Mouse (Mus musculus) liver, adult 2 months (tissue): ENCODE results near the gene Zfp708. TPM values are rescaled to one million over a fixed set of nuclear protein-coding genes. Genes with fewer than 3 reads are reported as not detected.
"Not testable (repeated sequence)": the region's sequence is repeated elsewhere in the genome, so short reads cannot be mapped to it uniquely, and the experiment has no call there.

ENCODE experiments used
- DNase-seq: peaks from one replicate; pipeline ENCODE4 v3.0.0-alpha.2; 2011; ENCODE audit warnings: low read depth, low spot score; ENCODE audit errors: extremely low read depth
- H3K27ac ChIP-seq: fragments of 200-500 bp; replicated peaks from 2 replicates; pipeline ENCODE4 v1.5.1; 2012; ENCODE audit warnings: low read depth, mild to moderate bottlenecking, control low read depth, inconsistent platforms, low read length; ENCODE audit not compliant: insufficient read depth
- H3K27me3 ChIP-seq: fragments of 200-500 bp; 2 replicates; pipeline ENCODE4 v1.6.1; 2012; ENCODE audit warnings: mild to moderate bottlenecking, moderate library complexity, low read length, inconsistent platforms; ENCODE audit not compliant: control insufficient read depth, insufficient read depth
- H3K36me3 ChIP-seq: fragments of 200-500 bp; 2 replicates; pipeline ENCODE4 v1.6.1; 2012; ENCODE audit warnings: low read length, inconsistent platforms; ENCODE audit not compliant: control insufficient read depth, insufficient read depth
- H3K4me1 ChIP-seq: fragments of 200-500 bp; 2 replicates; pipeline ENCODE4 v1.6.1; 2011; ENCODE audit warnings: low read length; ENCODE audit not compliant: control insufficient read depth, insufficient read depth
- H3K4me3 ChIP-seq: fragments of 200-500 bp; 2 replicates; pipeline ENCODE4 v1.5.1; 2011; ENCODE audit warnings: low read depth, mild to moderate bottlenecking, control low read depth, low read length, moderate library complexity; ENCODE audit not compliant: insufficient read depth
- H3K79me2 ChIP-seq: fragments of 200-500 bp; 2 replicates; pipeline ENCODE4 v1.6.1; 2012; ENCODE audit warnings: inconsistent platforms, mild to moderate bottlenecking, low read length, moderate library complexity; ENCODE audit not compliant: control insufficient read depth, insufficient read depth
- H3K9ac ChIP-seq: fragments of 200-500 bp; 2 replicates; pipeline ENCODE4 v1.6.1; 2012; ENCODE audit warnings: low read depth, mild to moderate bottlenecking, control low read depth, inconsistent platforms, low read length
- CTCF ChIP-seq: fragments of 200-500 bp; IDR thresholded peaks from 2 replicates; pipeline ENCODE4 v1.5.1; 2011; ENCODE audit warnings: low read depth, low read length, control low read depth
- POLR2A ChIP-seq: fragments of 200-500 bp; IDR thresholded peaks from 2 replicates; pipeline ENCODE4 v1.6.1; 2011; ENCODE audit warnings: low read length, control low read depth; ENCODE audit not compliant: insufficient read depth; ENCODE audit errors: extremely low read depth
- WGBS: fragments of 180-500 bp; shearing (Covaris S2); methylation state at CpG from one replicate; pipeline ENCODE4 v1.1.7; 2018; 5-methylcytosine and 5-hydroxymethylcytosine counted together
- polyA plus RNA-seq: library from polyadenylated mRNA; depleted of rRNA; stranded (reverse); fragments of >200 nt; gene quantifications from 2 replicates; pipeline ENCODE4 v1.2.3, GENCODE M21; 2012; rRNA removed
- total RNA-seq: library from RNA; depleted of rRNA; stranded (reverse); fragments of >200 nt; gene quantifications from 2 replicates; pipeline ENCODE4 v1.2.3, GENCODE M21; 2014; rRNA removed

Zfp708 gene
- 1.1 and 3.1 TPM in 2 replicates for total RNA-seq
- 0.17 TPM in 1 of 2 replicates, not detected in the other for polyA plus RNA-seq

DNA sequence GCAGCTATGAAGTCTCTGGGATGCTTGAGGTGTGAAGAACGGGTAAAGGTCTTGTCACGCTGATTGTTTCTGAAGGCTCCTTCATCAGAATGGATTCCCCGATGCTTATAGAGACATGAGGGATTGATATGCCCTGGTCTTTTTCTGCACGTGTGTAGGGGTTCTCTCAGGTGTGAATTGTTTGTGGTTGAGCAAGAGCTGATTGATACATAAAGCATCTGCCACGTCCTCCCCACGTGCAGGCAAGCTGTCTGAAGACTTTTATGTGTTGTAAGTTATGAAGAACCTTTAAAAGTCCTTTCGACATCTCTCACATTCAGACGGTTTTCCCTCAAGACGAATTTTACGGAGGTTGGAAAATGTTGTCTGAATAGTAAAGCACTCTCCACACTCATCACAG, at the start of gene Zfp708:
Zfp708 (minus strand) TSS at position 101 of the 400 bp plus-strand sequence.
- Histone ChIP-seq H3K4me1 (no peaks in the 10 kb centered on the region), H3K27ac (no peak within 1 kb of the TSS), H3K27me3 (no peaks in the 10 kb centered on the region), H3K4me3 (no peak within 1 kb of the TSS), H3K36me3 (peaks cover 50% of the 10 kb centered on the region), H3K9ac (no peak within 1 kb of the TSS), H3K79me2 (peaks cover 3% of the 10 kb centered on the region; the same call in 1 of the 2 replicates)
- TF ChIP-seq CTCF (no peak), POLR2A (no peak)
- DNase-seq: no peak
- WGBS: 91% methylated on average over 10 of the region's 10 CpGs

DNA sequence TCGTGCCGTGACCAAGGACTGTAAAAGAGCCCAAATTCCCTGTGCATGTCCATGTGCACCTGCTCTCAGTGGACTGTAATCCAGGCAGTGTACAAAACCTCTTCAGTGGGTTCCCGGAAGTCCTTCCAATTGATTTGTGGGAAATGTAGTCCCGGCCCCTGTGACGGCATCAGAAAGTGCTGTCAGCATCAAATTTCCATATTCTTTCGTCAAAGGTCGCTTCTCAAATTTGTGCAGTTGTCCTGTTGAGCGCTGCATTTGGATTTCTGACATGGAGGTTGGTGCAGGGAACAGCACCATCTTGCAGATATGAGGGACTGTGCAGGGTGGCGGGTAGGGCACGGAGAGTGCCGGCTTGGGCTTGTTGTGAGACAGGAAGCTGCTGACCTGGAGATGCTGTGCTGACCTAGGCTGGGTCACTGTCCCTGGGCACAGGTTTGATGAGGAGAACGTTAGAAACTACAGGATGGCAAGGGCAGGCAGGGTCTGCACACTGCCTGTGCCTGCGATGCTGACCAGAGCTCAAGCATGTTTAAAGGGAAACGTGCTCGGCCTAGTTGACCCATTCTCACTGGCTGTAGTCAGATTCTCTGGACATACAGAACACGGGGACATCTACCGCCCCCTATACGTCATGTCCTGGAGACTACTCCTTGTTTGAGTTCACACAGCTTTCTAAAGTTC, 30.4 kb upstream of the Zfp708 start:
- no peaks in the 10 kb centered on the region for H3K4me1 ChIP-seq
- no peaks in the 10 kb centered on the region for H3K36me3 ChIP-seq
- peak overlapping the region; percentile 72 for H3K9ac ChIP-seq
- H3K27me3 ChIP-seq: no peaks in the 10 kb centered on the region
- H3K79me2 ChIP-seq: no peaks in the 10 kb centered on the region
- peak; percentile 87 for DNase-seq
- TF ChIP-seq CTCF (no peak), POLR2A (no peak)
- peak overlapping the region; percentile 72 for H3K4me3 ChIP-seq
- WGBS: under 1% methylated on average over 18 of the region's 18 CpGs
- peak overlapping the region; percentile 17 for H3K27ac ChIP-seq

DNA sequence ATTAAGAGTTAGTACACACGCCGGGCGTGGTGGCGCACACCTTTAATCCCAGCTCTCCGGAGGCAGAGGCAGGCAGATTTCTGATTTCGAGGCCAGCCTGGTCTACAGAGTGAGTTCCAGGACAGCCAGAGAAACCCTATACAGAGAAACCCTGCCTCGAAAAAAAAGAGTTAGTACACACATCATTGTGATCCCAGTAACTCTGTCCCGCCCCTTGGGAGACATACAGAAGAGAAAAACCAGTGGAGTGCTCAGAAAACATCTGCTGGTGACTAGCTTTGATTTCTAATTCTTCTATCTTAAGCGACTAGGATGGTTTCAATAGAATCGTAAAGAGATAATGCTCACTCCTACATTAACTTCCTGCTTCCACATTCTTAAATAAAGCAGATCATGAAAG, 29.7 kb upstream of the Zfp708 start:
- H3K4me1 ChIP-seq, DNase-seq, H3K9ac ChIP-seq, H3K36me3 ChIP-seq, H3K27me3 ChIP-seq, H3K79me2 ChIP-seq, H3K4me3 ChIP-seq, H3K27ac ChIP-seq: not testable (repeated sequence)
- WGBS: 80% methylated on average over 10 of the region's 10 CpGs

DNA sequence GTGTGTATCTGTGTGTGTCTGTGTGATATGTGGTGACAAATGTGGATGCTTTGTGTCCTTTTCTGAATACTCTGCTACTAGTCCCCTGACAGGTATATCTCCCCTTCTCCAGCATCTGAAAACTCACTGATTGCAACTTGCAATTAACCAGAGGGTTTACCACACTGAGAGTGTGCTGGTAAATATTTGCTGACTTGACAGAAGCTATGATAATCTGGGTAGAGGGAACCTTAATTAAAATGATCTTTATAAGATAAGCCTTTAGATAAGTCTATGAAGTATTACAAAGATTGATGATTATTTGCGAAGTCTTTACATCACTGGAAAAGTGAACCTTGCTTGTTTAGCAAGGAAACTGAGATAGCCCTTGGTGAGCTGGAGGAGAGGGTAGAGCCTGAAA, 26.7 kb upstream of the Zfp708 start:
- no peak for DNase-seq
- no peaks in the 10 kb centered on the region for H3K27me3 ChIP-seq
- no peak overlapping the region for H3K9ac ChIP-seq
- no peaks in the 10 kb centered on the region for H3K79me2 ChIP-seq
- no peak overlapping the region for H3K27ac ChIP-seq
- H3K4me3 ChIP-seq: no peak overlapping the region
- H3K36me3 ChIP-seq: no peaks in the 10 kb centered on the region
- WGBS: 86% methylated on average over 1 of the region's 1 CpGs
- TF ChIP-seq CTCF (no peak), POLR2A (no peak)
- H3K4me1 ChIP-seq: no peaks in the 10 kb centered on the region

DNA sequence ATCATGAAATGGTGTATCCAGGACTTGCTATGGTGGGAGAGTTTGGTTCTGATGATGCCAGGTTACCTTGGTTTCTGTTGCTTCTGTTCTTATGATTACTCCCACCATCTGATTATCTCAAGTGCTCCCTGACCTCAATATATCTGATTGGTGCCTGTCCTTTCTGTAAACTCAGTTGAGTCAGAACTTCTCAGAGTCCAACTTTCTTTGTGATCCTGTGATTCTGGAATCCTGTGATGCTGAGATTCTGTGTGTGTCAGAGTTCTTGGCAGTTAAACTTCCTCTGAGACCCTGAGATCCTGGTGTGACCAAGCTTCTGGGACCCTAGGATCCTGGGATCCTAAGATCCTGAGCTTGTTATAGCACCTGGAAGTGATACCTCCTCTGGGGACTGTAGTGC, 23.6 kb upstream of the Zfp708 start, which contains the start of gene Zfp759:
Zfp759 (plus strand) TSS at position 301 of the 400 bp plus-strand sequence.
- not testable (repeated sequence) for DNase-seq, H3K4me3 ChIP-seq, H3K27ac ChIP-seq, H3K79me2 ChIP-seq, H3K4me1 ChIP-seq, H3K9ac ChIP-seq, H3K27me3 ChIP-seq, H3K36me3 ChIP-seq

DNA sequence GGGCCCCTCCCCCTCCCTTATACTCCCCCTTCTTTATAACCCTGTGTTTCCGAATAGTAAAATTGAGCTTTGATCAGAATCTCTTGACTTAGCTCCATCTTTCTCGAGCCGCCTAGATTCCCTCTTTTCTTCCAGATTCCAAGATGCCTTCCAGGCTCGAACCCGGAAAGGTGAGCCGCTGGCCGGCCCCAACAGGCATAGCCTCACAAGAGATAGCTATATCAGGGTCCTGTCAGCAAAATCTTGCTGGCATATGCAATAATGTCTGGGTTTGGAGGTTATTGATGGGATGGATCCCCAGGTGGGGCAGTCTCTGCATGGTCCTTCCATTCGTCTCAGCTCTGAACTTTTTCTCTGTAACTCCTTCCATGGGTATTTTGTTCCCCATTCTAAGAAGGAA, 18.4 kb upstream of the Zfp708 start, which contains the start of gene Rslcan18:
Rslcan18 (minus strand) TSS at position 101 of the 400 bp plus-strand sequence.
- H3K27me3 ChIP-seq, H3K36me3 ChIP-seq, H3K9ac ChIP-seq, H3K79me2 ChIP-seq, H3K4me1 ChIP-seq, DNase-seq, H3K4me3 ChIP-seq, H3K27ac ChIP-seq: not testable (repeated sequence)
- WGBS: 91% methylated on average over 8 of the region's 8 CpGs
